Mouse (Mus musculus) CH12.LX (cell line): ENCODE measurements around the gene Cyp1b1.

Experiments used
- BHLHE40 ChIP-seq: IDR thresholded peaks from 2 replicates; pipeline ENCODE4 v1.6.1; 2011; ENCODE audit warnings: mild to moderate bottlenecking, low read depth, low read length, improper control_type of control experiment
- CTCF ChIP-seq, 2 experiments: IDR thresholded peaks in 1 of 2; conservative IDR thresholded peaks in 1 of 2; 2 replicates each; pipeline ENCODE4 v1.5.1; 2011 to 2012; ENCODE audit warnings: low read depth in 2 of 2, low read length in 2 of 2, improper control_type of control experiment in 1 of 2, inconsistent platforms in 1 of 2, mild to moderate bottlenecking in 1 of 2, moderate library complexity in 1 of 2
- ETS1 ChIP-seq: conservative IDR thresholded peaks from 2 replicates; pipeline ENCODE4 v1.6.1; 2012; ENCODE audit warnings: low read depth, mild to moderate bottlenecking, inconsistent platforms, low read length, improper control_type of control experiment, moderate library complexity
- MXI1 ChIP-seq: IDR thresholded peaks from 2 replicates; pipeline ENCODE4 v1.6.1; 2011; ENCODE audit warnings: mild to moderate bottlenecking, low read depth, low read length, improper control_type of control experiment
- MYC ChIP-seq: IDR thresholded peaks from 2 replicates; pipeline ENCODE4 v1.6.1; 2011; ENCODE audit warnings: low read depth, mild to moderate bottlenecking, improper control_type of control experiment, low read length
- POLR2A ChIP-seq: IDR thresholded peaks from 2 replicates; pipeline ENCODE4 v1.6.1; 2011; ENCODE audit warnings: low read depth, mild to moderate bottlenecking, improper control_type of control experiment, low read length
- POLR2AphosphoS2 ChIP-seq: IDR thresholded peaks from 2 replicates; pipeline ENCODE4 v1.6.1; 2011; ENCODE audit warnings: low read depth, low read length, improper control_type of control experiment

DNA sequence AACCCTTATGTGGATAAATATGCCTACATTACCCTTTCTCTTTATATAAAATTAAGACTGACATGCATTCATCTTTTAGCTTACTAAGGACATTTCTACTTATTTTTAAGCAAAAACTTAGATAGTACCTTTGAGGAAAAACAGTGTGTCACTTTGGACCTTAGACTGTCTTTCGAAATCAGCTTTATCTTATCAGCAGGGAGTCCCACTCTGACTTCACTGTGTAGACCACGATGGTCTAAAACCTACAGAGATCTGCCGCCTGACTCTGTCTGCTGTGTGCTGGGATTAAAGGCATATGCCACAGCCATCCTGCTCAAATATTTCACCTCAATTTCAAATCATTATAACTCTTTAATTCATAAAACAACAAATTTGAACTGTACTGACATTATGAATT, 56.4 kb downstream of the Cyp1b1 start:
- TF ChIP-seq ETS1 (no peak), BHLHE40 (no peak), MXI1 (no peak), POLR2AphosphoS2 (no peak), CTCF (conservative IDR thresholded peaks at IDR 0.05 in 1 of 2, IDR thresholded peaks at IDR 0.05 in 1 of 2; ENCODE audit: low read depth in 2 of 2, low read length in 2 of 2) (no peak), POLR2A (no peak), MYC (no peak)
